ENCODE assay signal across 8 mouse cellular contexts in genomic region chr11:84916703-84917300, GRCm38 (mm10). TPM values are rescaled to one million over a fixed set of nuclear protein-coding genes. Genes with fewer than 3 reads are reported as not detected.
DNase-seq lines count a peak whose midpoint lies in the region; ATAC-seq and TF ChIP-seq lines count a peak whose summit lies in the region.

No protein-coding gene starts in this region.

- peaks cover 17% of the 10 kb centered on the region for H3K36me3 ChIP-seq in embryonic facial prominence, embryonic 12.5 days
- H3K36me3 ChIP-seq in intestine, embryonic 14.5 days (ENCODE audit: control insufficient read depth, insufficient read depth, low read length), result peaks cover 22% of the 10 kb centered on the region
- peaks cover 18% of the 10 kb centered on the region for H3K36me3 ChIP-seq in neural tube, embryonic 12.5 days
- no peaks in the 10 kb centered on the region for H3K36me3 ChIP-seq in thymus, adult 2 months (ENCODE audit: control insufficient read depth, insufficient read depth, low read length)

- no peak for TF ChIP-seq POLR2A in thymus, adult 2 months (IDR thresholded peaks at IDR 0.05; ENCODE audit: control insufficient read depth, extremely low read depth, insufficient read depth, low read length, poor library complexity)

- H3K4me1 ChIP-seq in embryonic facial prominence, embryonic 12.5 days, result peaks cover 6% of the 10 kb centered on the region; the same call in 1 of the 2 replicates
- 0 out of 2 replicates have a peak, but pooled peaks cover 4% of the 10 kb centered on the region for H3K4me1 ChIP-seq in intestine, embryonic 14.5 days (replicated peaks; ENCODE audit: control insufficient read depth, insufficient read depth, low read length)
- H3K4me1 ChIP-seq in neural tube, embryonic 12.5 days, result peaks cover 12% of the 10 kb centered on the region; the same call in 1 of the 2 replicates
- H3K4me1 ChIP-seq in thymus, adult 2 months (replicated peaks; ENCODE audit: control insufficient read depth, insufficient read depth, low read length), result peaks cover 5% of the 10 kb centered on the region

- DNase-seq in layer of hippocampus, adult 2 months (ENCODE audit: low spot score in 2 of 2), result no peak
- no peak for DNase-seq in layer of hippocampus, postnatal 25 days (ENCODE audit: extremely low spot score in 1 of 2, low spot score in 1 of 2)
- DNase-seq in intestine, embryonic 14.5 days (ENCODE audit: low spot score), result no peak
- DNase-seq in spleen, postnatal 14 days (ENCODE audit: low spot score in 2 of 2), result no peak
- no peak for DNase-seq in thymus, adult 2 months
- no peak for DNase-seq in layer of hippocampus, postnatal 10 days (ENCODE audit: low spot score in 2 of 2)

- WGBS in embryonic facial prominence, embryonic 12.5 days, result 58% methylated on average over 7 of the region's 7 CpGs
- 59% methylated on average over 7 of the region's 7 CpGs for WGBS in intestine, embryonic 14.5 days
- WGBS in neural tube, embryonic 12.5 days, result 61% methylated on average over 7 of the region's 7 CpGs
- 73% methylated on average over 7 of the region's 7 CpGs for WGBS in thymus, adult 2 months

- peak overlapping the region; percentile 91 for H3K4me3 ChIP-seq in layer of hippocampus, adult 2 months
- peak overlapping the region; percentile 97 for H3K4me3 ChIP-seq in embryonic facial prominence, embryonic 12.5 days
- peak overlapping the region; percentile 72 for H3K4me3 ChIP-seq in intestine, embryonic 14.5 days (ENCODE audit: low read depth, low read length)
- H3K4me3 ChIP-seq in neural tube, embryonic 12.5 days, result peak overlapping the region; percentile 84
- no peak overlapping the region for H3K4me3 ChIP-seq in thymus, adult 2 months (ENCODE audit: control insufficient read depth, insufficient read depth, low read length)

- peak overlapping the region; percentile 78 for H3K27ac ChIP-seq in layer of hippocampus, adult 2 months
- no peak overlapping the region for H3K27ac ChIP-seq in embryonic facial prominence, embryonic 12.5 days
- H3K27ac ChIP-seq in intestine, embryonic 14.5 days (ENCODE audit: low read depth), result no peak overlapping the region
- H3K27ac ChIP-seq in neural tube, embryonic 12.5 days, result no peak overlapping the region
- no peak overlapping the region for H3K27ac ChIP-seq in thymus, adult 2 months (ENCODE audit: control insufficient read depth, insufficient read depth, low read length)

- TF ChIP-seq CTCF in layer of hippocampus, adult 2 months (conservative IDR thresholded peaks at IDR 0.05), result no peak
- TF ChIP-seq CTCF in thymus, adult 2 months (IDR thresholded peaks at IDR 0.05; ENCODE audit: borderline replicate concordance, control insufficient read depth, extremely low read depth, insufficient read depth, low read length, poor library complexity), result no peak

- no peaks in the 10 kb centered on the region for H3K27me3 ChIP-seq in embryonic facial prominence, embryonic 12.5 days
- no peaks in the 10 kb centered on the region for H3K27me3 ChIP-seq in intestine, embryonic 14.5 days (replicated peaks; ENCODE audit: control insufficient read depth, insufficient read depth, low read length)
- no peaks in the 10 kb centered on the region for H3K27me3 ChIP-seq in neural tube, embryonic 12.5 days (replicated peaks)
- H3K27me3 ChIP-seq in thymus, adult 2 months (ENCODE audit: control insufficient read depth, insufficient read depth, low read length), result no peaks in the 10 kb centered on the region

- H3K9me3 ChIP-seq in embryonic facial prominence, embryonic 12.5 days, result no peaks in the 10 kb centered on the region
- H3K9me3 ChIP-seq in intestine, embryonic 14.5 days (ENCODE audit: control insufficient read depth, low read length), result no peaks in the 10 kb centered on the region
- H3K9me3 ChIP-seq in neural tube, embryonic 12.5 days, result no peaks in the 10 kb centered on the region

- ATAC-seq in embryonic facial prominence, embryonic 12.5 days (ENCODE audit: insufficient number of reproducible peaks, insufficient read depth, low FRiP score, low TSS enrichment), result no peak
- ATAC-seq in intestine, embryonic 14.5 days (replicated peaks; ENCODE audit: low FRiP score, low TSS enrichment, low read depth), result no peak
- no peak for ATAC-seq in neural tube, embryonic 12.5 days (ENCODE audit: low FRiP score, low read depth)

- H3K9ac ChIP-seq in embryonic facial prominence, embryonic 12.5 days, result peak overlapping the region; percentile 81; the same call in 1 of the 2 replicates
- peak overlapping the region; percentile 65; the same call in 1 of the 2 replicates for H3K9ac ChIP-seq in intestine, embryonic 14.5 days (ENCODE audit: low read length)
- no peak overlapping the region; the same call in 1 of the 2 replicates for H3K9ac ChIP-seq in neural tube, embryonic 12.5 days

- peak overlapping the region; percentile 73 for H3K4me2 ChIP-seq in embryonic facial prominence, embryonic 12.5 days (replicated peaks)
- peak overlapping the region; percentile 47 for H3K4me2 ChIP-seq in intestine, embryonic 14.5 days (ENCODE audit: low read length)
- H3K4me2 ChIP-seq in neural tube, embryonic 12.5 days (replicated peaks), result peak overlapping the region; percentile 78

RNA-seq across cellular contexts. Expression of gene Znhit3, which starts 0.6 kb away (rescaled TPM):
- 10 to 100 TPM; 30.7 to 32.1 TPM for total RNA-seq in layer of hippocampus, adult 2 months (2021)
- 10 to 100 TPM; 28.1 to 31.0 TPM for total RNA-seq in layer of hippocampus, postnatal 25 days (2021)
- polyA plus RNA-seq in embryonic facial prominence, embryonic 12.5 days (2016; fragmentation: Nextera tagmentation; extraction: Ambion mirVana), result 63.8 and 65.3 TPM in 2 replicates
- polyA plus RNA-seq in intestine, embryonic 14.5 days (2014; fragmentation: Nextera tagmentation; extraction: Ambion mirVana), result 65.9 and 67.6 TPM in 2 replicates
- polyA plus RNA-seq in neural tube, embryonic 12.5 days (2016; fragmentation: Nextera tagmentation; extraction: Ambion mirVana), result 61.4 and 63.5 TPM in 2 replicates
- polyA plus RNA-seq in thymus, adult 2 months (2012; rRNA removed), result 15.4 and 17.4 TPM in 2 replicates
- total RNA-seq in layer of hippocampus, postnatal 10 days (2021), result 10 to 100 TPM; 27.9 to 31.2 TPM

RNA-seq across cellular contexts. Expression of gene Pigw, which starts 36.7 kb away (rescaled TPM):
- total RNA-seq in layer of hippocampus, adult 2 months (2021), result 1 to 10 TPM; 7.4 to 7.5 TPM
- total RNA-seq in layer of hippocampus, postnatal 25 days (2021), result 1 to 10 TPM; 7.1 to 8.5 TPM
- 2.3 and 2.6 TPM in 2 replicates for polyA plus RNA-seq in embryonic facial prominence, embryonic 12.5 days (2016; fragmentation: Nextera tagmentation; extraction: Ambion mirVana)
- polyA plus RNA-seq in intestine, embryonic 14.5 days (2014; fragmentation: Nextera tagmentation; extraction: Ambion mirVana), result 3.6 and 4.0 TPM in 2 replicates
- polyA plus RNA-seq in neural tube, embryonic 12.5 days (2016; fragmentation: Nextera tagmentation; extraction: Ambion mirVana), result 1.9 and 2.8 TPM in 2 replicates
- polyA plus RNA-seq in thymus, adult 2 months (2012; rRNA removed), result 2.5 and 3.7 TPM in 2 replicates
- 1 to 10 TPM; 8.8 to 9.4 TPM for total RNA-seq in layer of hippocampus, postnatal 10 days (2021)

RNA-seq across cellular contexts. Expression of gene Myo19, which starts 36.9 kb away (rescaled TPM):
- total RNA-seq in layer of hippocampus, adult 2 months (2021), result 10 to 100 TPM in 1 of 2 experiments, 1 to 10 TPM in 1; 8.9 to 11.5 TPM
- total RNA-seq in layer of hippocampus, postnatal 25 days (2021), result 10 to 100 TPM in 1 of 2 experiments, 1 to 10 TPM in 1; 6.8 to 10.1 TPM
- polyA plus RNA-seq in embryonic facial prominence, embryonic 12.5 days (2016; fragmentation: Nextera tagmentation; extraction: Ambion mirVana), result 10.2 and 10.7 TPM in 2 replicates
- 10.0 and 10.6 TPM in 2 replicates for polyA plus RNA-seq in intestine, embryonic 14.5 days (2014; fragmentation: Nextera tagmentation; extraction: Ambion mirVana)
- polyA plus RNA-seq in neural tube, embryonic 12.5 days (2016; fragmentation: Nextera tagmentation; extraction: Ambion mirVana), result 8.2 and 8.8 TPM in 2 replicates
- polyA plus RNA-seq in thymus, adult 2 months (2012; rRNA removed), result 14.0 and 14.5 TPM in 2 replicates
- total RNA-seq in layer of hippocampus, postnatal 10 days (2021), result 10 to 100 TPM; 12.0 to 14.0 TPM

RNA-seq across cellular contexts. Expression of gene Car4, which starts 40.8 kb away (rescaled TPM):
- 10 to 100 TPM; 67.0 to 73.9 TPM for total RNA-seq in layer of hippocampus, adult 2 months (2021)
- 10 to 100 TPM; 72.7 to 76.4 TPM for total RNA-seq in layer of hippocampus, postnatal 25 days (2021)
- polyA plus RNA-seq in embryonic facial prominence, embryonic 12.5 days (2016; fragmentation: Nextera tagmentation; extraction: Ambion mirVana), result 0.86 and 1.4 TPM in 2 replicates
- 0.24 and 0.99 TPM in 2 replicates for polyA plus RNA-seq in intestine, embryonic 14.5 days (2014; fragmentation: Nextera tagmentation; extraction: Ambion mirVana)
- polyA plus RNA-seq in neural tube, embryonic 12.5 days (2016; fragmentation: Nextera tagmentation; extraction: Ambion mirVana), result 4.8 and 5.7 TPM in 2 replicates
- 3.3 and 3.7 TPM in 2 replicates for polyA plus RNA-seq in thymus, adult 2 months (2012; rRNA removed)
- 10 to 100 TPM; 56.8 to 63.0 TPM for total RNA-seq in layer of hippocampus, postnatal 10 days (2021)

RNA-seq across cellular contexts. Expression of gene Ggnbp2, which starts 46.2 kb away (rescaled TPM):
- 10 to 100 TPM; 87.7 to 92.2 TPM for total RNA-seq in layer of hippocampus, adult 2 months (2021)
- total RNA-seq in layer of hippocampus, postnatal 25 days (2021), result 10 to 100 TPM; 76.5 to 90.6 TPM
- 73.6 and 75.1 TPM in 2 replicates for polyA plus RNA-seq in embryonic facial prominence, embryonic 12.5 days (2016; fragmentation: Nextera tagmentation; extraction: Ambion mirVana)
- polyA plus RNA-seq in intestine, embryonic 14.5 days (2014; fragmentation: Nextera tagmentation; extraction: Ambion mirVana), result 66.1 and 68.0 TPM in 2 replicates
- 80.0 and 93.3 TPM in 2 replicates for polyA plus RNA-seq in neural tube, embryonic 12.5 days (2016; fragmentation: Nextera tagmentation; extraction: Ambion mirVana)
- polyA plus RNA-seq in thymus, adult 2 months (2012; rRNA removed), result 44.6 and 48.6 TPM in 2 replicates
- total RNA-seq in layer of hippocampus, postnatal 10 days (2021), result 10 to 100 TPM; 89.3 to 92.2 TPM
